Mouse (Mus musculus) spleen, postnatal 4 days (tissue): ENCODE data around the gene As3mt.
"Not testable (repeated sequence)": the region's sequence is repeated elsewhere in the genome, so short reads cannot be mapped to it uniquely, and the experiment has no call there.

ENCODE experiments used
- DNase-seq, 2 experiments: peaks; one replicate each; pipeline ENCODE4 v3.0.0; 2022; ENCODE audit warnings: low spot score in 2 of 2

Gene As3mt

GRCm38 (mm10) chr19:46699011-46699481, 8.2 kb upstream of the As3mt start:
- no peak for DNase-seq

- no peak for DNase-seq
Measured at GRCm38 (mm10) chr19:46701156-46701555, 6.1 kb upstream of the As3mt start.

GRCm38 (mm10) chr19:46705779-46706495, 1.3 kb upstream of the As3mt start:
- DNase-seq: no peak

- no peak for DNase-seq
Measured at GRCm38 (mm10) chr19:46706540-46707295, 540 bp upstream of the As3mt start.

- DNase-seq: no peak
Measured at GRCm38 (mm10) chr19:46710614-46711013, 3.4 kb downstream of the As3mt start.

- DNase-seq: no peak
Measured at GRCm38 (mm10) chr19:46714234-46714633, 7.0 kb downstream of the As3mt start.

- no peak for DNase-seq
Measured at GRCm38 (mm10) chr19:46715016-46715415, 7.8 kb downstream of the As3mt start.

GRCm38 (mm10) chr19:46718150-46718549, 10.9 kb downstream of the As3mt start:
- DNase-seq: no peak

GRCm38 (mm10) chr19:46724411-46724810, 17.2 kb downstream of the As3mt start:
- no peak for DNase-seq

- no peak for DNase-seq
Measured at GRCm38 (mm10) chr19:46726142-46726541, 18.9 kb downstream of the As3mt start.

GRCm38 (mm10) chr19:46727140-46727736, 20.0 kb downstream of the As3mt start:
- DNase-seq: no peak

GRCm38 (mm10) chr19:46727945-46728540, 20.8 kb downstream of the As3mt start:
- peak in 1 of 2 experiments; percentile 17 for DNase-seq

- DNase-seq: no peak
Measured at GRCm38 (mm10) chr19:46728909-46729308, 21.7 kb downstream of the As3mt start.

- no peak for DNase-seq
Measured at GRCm38 (mm10) chr19:46731351-46731750, 24.1 kb downstream of the As3mt start.

GRCm38 (mm10) chr19:46732673-46733072, 25.4 kb downstream of the As3mt start:
- not testable (repeated sequence) for DNase-seq

- DNase-seq: no peak
Measured at GRCm38 (mm10) chr19:46733626-46734025, 26.4 kb downstream of the As3mt start.

- DNase-seq: no peak
Measured at GRCm38 (mm10) chr19:46735241-46735640, 28.0 kb downstream of the As3mt start.

- no peak for DNase-seq
Measured at GRCm38 (mm10) chr19:46737106-46737505, 29.8 kb downstream of the As3mt start.

GRCm38 (mm10) chr19:46740341-46741008, 33.2 kb downstream of the As3mt start:
- DNase-seq: peak; percentile 63 to 83

GRCm38 (mm10) chr19:46741574-46741973, 34.3 kb downstream of the As3mt start:
- no peak for DNase-seq

GRCm38 (mm10) chr19:46744681-46745080, 37.4 kb downstream of the As3mt start:
- DNase-seq: no peak

GRCm38 (mm10) chr19:46747799-46748198, 40.5 kb downstream of the As3mt start:
- no peak for DNase-seq
